Mouse (Mus musculus): ENCODE data around the gene BC055324.

DNA sequence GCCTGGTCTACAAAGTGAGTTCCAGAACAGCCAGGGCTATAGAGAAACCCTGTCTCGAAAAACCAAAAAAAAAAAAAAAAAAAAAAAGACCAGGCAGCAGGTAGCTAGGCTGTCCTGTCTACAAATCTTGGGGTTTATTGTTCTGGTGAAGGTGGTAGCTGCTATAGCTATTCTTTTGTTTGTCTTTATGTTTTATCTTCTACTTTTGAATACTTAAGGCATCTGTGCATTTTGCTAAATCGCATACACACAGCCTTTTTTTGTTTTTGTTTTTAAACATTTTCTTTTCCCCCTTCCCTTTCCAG is 965 bp upstream of the BC055324 start:
- TF ChIP-seq CTCF (IDR thresholded peaks at IDR 0.05; ENCODE audit: borderline replicate concordance, insufficient read depth, low read length): no peak
- no peak for TF ChIP-seq POLR2A (IDR thresholded peaks at IDR 0.05; ENCODE audit: low read depth, low read length)

All from embryonic fibroblast, embryonic 13.5 days (primary cell).